Comparison of ENCODE assay signal across 24 mouse cellular contexts in the genomic region with DNA sequence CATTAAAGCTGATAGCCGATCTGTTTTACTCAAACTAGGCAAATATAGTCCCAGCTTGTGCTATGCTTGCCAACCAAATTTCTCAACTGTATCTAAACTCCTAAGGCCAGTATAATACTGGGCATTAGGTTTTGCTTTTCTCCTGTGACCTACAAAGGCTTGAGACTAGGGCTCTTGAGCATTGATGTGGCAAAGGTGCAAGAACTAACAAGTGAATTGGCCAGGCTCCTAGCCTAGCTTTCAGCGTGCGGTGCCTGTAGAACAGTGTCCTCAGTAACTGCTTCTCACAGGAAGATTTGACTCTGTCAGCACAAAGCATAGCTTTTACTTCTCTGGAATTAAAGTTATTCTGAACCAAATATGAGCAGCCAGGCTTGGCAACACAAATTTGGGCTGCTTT. TPM values are rescaled to one million over a fixed set of nuclear protein-coding genes. Genes with fewer than 3 reads are reported as not detected.
DNase-seq lines count a peak whose midpoint lies in the region; ATAC-seq and TF ChIP-seq lines count a peak whose summit lies in the region.
"Had no signal": no experiment of that assay in that cellular context is flagged by ENCODE, and none has a peak within 500 bp of the region (broad histone marks: within the 10 kb centered on the region; RNA-seq: fewer than 3 reads in every experiment).

No protein-coding gene starts in this region.

- WGBS in midbrain, embryonic 11.5 days: 98% methylated on average over 3 of the region's 3 CpGs
- 97% methylated on average over 3 of the region's 3 CpGs for WGBS in midbrain, embryonic 13.5 days

- ATAC-seq in midbrain, embryonic 11.5 days (ENCODE audit: low FRiP score): no peak
- no peak for ATAC-seq in midbrain, embryonic 13.5 days
- ATAC-seq: activated CD4-positive, CD25-positive, alpha-beta regulatory T cell, adult 4 months; forebrain, embryonic 15.5 days; hindbrain, embryonic 16.5 days had no signal

- no peak overlapping the region for H3K9ac ChIP-seq in midbrain, embryonic 11.5 days (ENCODE audit: low read length)
- no peak overlapping the region for H3K9ac ChIP-seq in midbrain, embryonic 13.5 days (replicated peaks)
- H3K9ac ChIP-seq: embryonic facial prominence, embryonic 12.5 days; embryonic facial prominence, embryonic 15.5 days; forebrain, embryonic 12.5 days; forebrain, embryonic 15.5 days; heart, embryonic 12.5 days; heart, embryonic 15.5 days; hindbrain, embryonic 13.5 days had no signal

- no peak overlapping the region for H3K4me3 ChIP-seq in layer of hippocampus, adult 2 months
- H3K4me3 ChIP-seq in midbrain, embryonic 11.5 days (ENCODE audit: low read depth, low read length): no peak overlapping the region
- H3K4me3 ChIP-seq in midbrain, embryonic 13.5 days (replicated peaks): no peak overlapping the region
- H3K4me3 ChIP-seq: embryonic facial prominence, embryonic 12.5 days; embryonic facial prominence, embryonic 15.5 days; forebrain, embryonic 12.5 days; forebrain, embryonic 15.5 days; heart, embryonic 12.5 days; heart, embryonic 15.5 days; hindbrain, embryonic 10.5 days; hindbrain, embryonic 13.5 days had no signal

- no peaks in the 10 kb centered on the region for H3K4me1 ChIP-seq in midbrain, embryonic 11.5 days (ENCODE audit: control insufficient read depth, insufficient read depth, low read length)
- H3K4me1 ChIP-seq in midbrain, embryonic 13.5 days (replicated peaks): no peaks in the 10 kb centered on the region
- H3K4me1 ChIP-seq: embryonic facial prominence, embryonic 12.5 days; embryonic facial prominence, embryonic 15.5 days; forebrain, embryonic 12.5 days; forebrain, embryonic 15.5 days; heart, embryonic 12.5 days; heart, embryonic 15.5 days; hindbrain, embryonic 10.5 days; hindbrain, embryonic 13.5 days had no signal

- peaks cover 17% of the 10 kb centered on the region for H3K36me3 ChIP-seq in midbrain, embryonic 11.5 days (ENCODE audit: control insufficient read depth, insufficient read depth, low read length)
- peaks cover 57% of the 10 kb centered on the region for H3K36me3 ChIP-seq in midbrain, embryonic 13.5 days

- DNase-seq in adrenal gland, postnatal 10 days: peak; percentile 33
- no peak for DNase-seq in adrenal gland, adult (ENCODE audit: inconsistent age in 2 of 2, low spot score in 1 of 2)
- DNase-seq in layer of hippocampus, adult 2 months (ENCODE audit: low spot score in 2 of 2): no peak
- DNase-seq in layer of hippocampus, adult 9-11 months: no peak
- peak; percentile 41 for DNase-seq in midbrain, embryonic 11.5 days (ENCODE audit: low spot score, missing footprints)
- no peak for DNase-seq in gastrocnemius, postnatal 4 days (ENCODE audit: low spot score in 2 of 2)
- DNase-seq: adrenal gland, adult 2 months; cerebellum, adult 11 months; cerebellum, adult 9-11 months; cerebellum, postnatal 25 days; gastrocnemius, postnatal 25 days; heart, postnatal 10 days; heart, postnatal 36 days had no signal

- no peak for TF ChIP-seq CTCF in layer of hippocampus, adult 2 months (conservative IDR thresholded peaks at IDR 0.05)

- no peaks in the 10 kb centered on the region for H3K27me3 ChIP-seq in midbrain, embryonic 11.5 days (ENCODE audit: control insufficient read depth, insufficient read depth, low read length)
- no peaks in the 10 kb centered on the region for H3K27me3 ChIP-seq in midbrain, embryonic 13.5 days
- H3K27me3 ChIP-seq: embryonic facial prominence, embryonic 12.5 days; embryonic facial prominence, embryonic 15.5 days; forebrain, embryonic 12.5 days; forebrain, embryonic 15.5 days; heart, embryonic 12.5 days; heart, embryonic 15.5 days; hindbrain, embryonic 13.5 days had no signal

- H3K9me3 ChIP-seq in midbrain, embryonic 11.5 days (ENCODE audit: control insufficient read depth, low read length): no peaks in the 10 kb centered on the region
- no peaks in the 10 kb centered on the region for H3K9me3 ChIP-seq in midbrain, embryonic 13.5 days
- H3K9me3 ChIP-seq: embryonic facial prominence, embryonic 12.5 days; embryonic facial prominence, embryonic 15.5 days; forebrain, embryonic 12.5 days; forebrain, embryonic 15.5 days; heart, embryonic 12.5 days; heart, embryonic 15.5 days; hindbrain, embryonic 10.5 days; hindbrain, embryonic 13.5 days had no signal

- no peak overlapping the region for H3K4me2 ChIP-seq in midbrain, embryonic 11.5 days
- no peak overlapping the region for H3K4me2 ChIP-seq in midbrain, embryonic 13.5 days (replicated peaks)
- H3K4me2 ChIP-seq: embryonic facial prominence, embryonic 12.5 days; embryonic facial prominence, embryonic 15.5 days; forebrain, embryonic 12.5 days; forebrain, embryonic 15.5 days; heart, embryonic 12.5 days; heart, embryonic 15.5 days; hindbrain, embryonic 13.5 days had no signal

- H3K27ac ChIP-seq in layer of hippocampus, adult 2 months: peak overlapping the region; percentile 54
- H3K27ac ChIP-seq in midbrain, embryonic 11.5 days (ENCODE audit: low read depth, low read length): no peak overlapping the region
- no peak overlapping the region for H3K27ac ChIP-seq in midbrain, embryonic 13.5 days
- H3K27ac ChIP-seq: embryonic facial prominence, embryonic 12.5 days; embryonic facial prominence, embryonic 15.5 days; forebrain, embryonic 12.5 days; forebrain, embryonic 15.5 days; heart, embryonic 15.5 days; hindbrain, embryonic 10.5 days; hindbrain, embryonic 13.5 days had no signal

RNA-seq across cellular contexts. Expression of a gene that starts 13.2 kb away (rescaled TPM):
- 10 to 100 TPM; 52.7 to 57.7 TPM for total RNA-seq in adrenal gland, postnatal 10 days (2021)
- 10 to 100 TPM; 56.5 to 60.2 TPM for total RNA-seq in layer of hippocampus, adult 2 months (2021)
- 61.1 and 70.3 TPM in 2 replicates for polyA plus RNA-seq in midbrain, embryonic 11.5 days (2014; fragmentation: Nextera tagmentation; extraction: Ambion mirVana)
- polyA plus RNA-seq in midbrain, embryonic 13.5 days (2015; fragmentation: Nextera tagmentation; extraction: Ambion mirVana): 29.2 and 33.9 TPM in 2 replicates
- total RNA-seq in gastrocnemius, postnatal 4 days (2021): 10 to 100 TPM; 41.3 to 44.0 TPM

RNA-seq across cellular contexts. Expression of a gene that starts 41.6 kb away (rescaled TPM):
- 10 to 100 TPM; 36.2 to 46.4 TPM for total RNA-seq in adrenal gland, postnatal 10 days (2021)
- 1 to 10 TPM; 6.8 to 7.4 TPM for total RNA-seq in layer of hippocampus, adult 2 months (2021)
- 11.0 and 13.3 TPM in 2 replicates for polyA plus RNA-seq in midbrain, embryonic 11.5 days (2014; fragmentation: Nextera tagmentation; extraction: Ambion mirVana)
- 6.6 and 8.6 TPM in 2 replicates for polyA plus RNA-seq in midbrain, embryonic 13.5 days (2015; fragmentation: Nextera tagmentation; extraction: Ambion mirVana)
- total RNA-seq in gastrocnemius, postnatal 4 days (2021): 10 to 100 TPM; 23.5 to 26.9 TPM

Comparison
In these comparisons a context has a peak if more than half of its experiments do, and no peak if none do; other contexts are left out.
1. DNase-seq: peak in adrenal gland, postnatal 10 days (single experiment) and midbrain, embryonic 11.5 days (single experiment); none in adrenal gland, adult (0 of 2), layer of hippocampus, adult 2 months (0 of 2), layer of hippocampus, adult 9-11 months (single experiment) and gastrocnemius, postnatal 4 days (0 of 2).